Mouse (Mus musculus): ENCODE data around the gene Cdyl2. TPM values are rescaled to one million over a fixed set of nuclear protein-coding genes. Genes with fewer than 3 reads are reported as not detected.

Gene Cdyl2
- polyA plus RNA-seq, 1 experiment from 2014 or later = 5.9 TPM

- H3K9ac ChIP-seq (ENCODE audit: low read length) = no peak overlapping the region
- 78% methylated on average over 5 of the region's 5 CpGs for WGBS
- H3K36me3 ChIP-seq (ENCODE audit: control insufficient read depth, insufficient read depth, low read length) = no peaks in the 10 kb centered on the region
- DNase-seq (ENCODE audit: low spot score) = no peak
- H3K9me3 ChIP-seq (ENCODE audit: control insufficient read depth, low read length) = 0 out of 2 replicates have a peak, but pooled peaks cover 4% of the 10 kb centered on the region
- H3K27ac ChIP-seq (ENCODE audit: low read depth) = no peak overlapping the region
- no peaks in the 10 kb centered on the region for H3K4me1 ChIP-seq (replicated peaks; ENCODE audit: control insufficient read depth, insufficient read depth, low read length)
- no peak for ATAC-seq (replicated peaks; ENCODE audit: low FRiP score, low TSS enrichment, low read depth)
- H3K4me3 ChIP-seq (ENCODE audit: low read depth, low read length) = no peak overlapping the region
- no peak overlapping the region for H3K4me2 ChIP-seq (ENCODE audit: low read length)
- H3K27me3 ChIP-seq (replicated peaks; ENCODE audit: control insufficient read depth, insufficient read depth, low read length) = no peaks in the 10 kb centered on the region
Observed at GRCm38 (mm10) chr8:116536786-116537185, 196.0 kb downstream of the Cdyl2 start.

- H3K4me2 ChIP-seq (ENCODE audit: low read length) = no peak overlapping the region
- no peak overlapping the region for H3K4me3 ChIP-seq (ENCODE audit: low read depth, low read length)
- no peak overlapping the region for H3K27ac ChIP-seq (ENCODE audit: low read depth)
- H3K4me1 ChIP-seq (replicated peaks; ENCODE audit: control insufficient read depth, insufficient read depth, low read length) = no peaks in the 10 kb centered on the region
- ATAC-seq (replicated peaks; ENCODE audit: low FRiP score, low TSS enrichment, low read depth) (no peak), DNase-seq (ENCODE audit: low spot score) (no peak)
- H3K27me3 ChIP-seq (replicated peaks; ENCODE audit: control insufficient read depth, insufficient read depth, low read length) = no peaks in the 10 kb centered on the region
- 72% methylated on average over 6 of the region's 6 CpGs for WGBS
- H3K36me3 ChIP-seq (ENCODE audit: control insufficient read depth, insufficient read depth, low read length) = no peaks in the 10 kb centered on the region
- H3K9me3 ChIP-seq (ENCODE audit: control insufficient read depth, low read length) = 0 out of 2 replicates have a peak, but pooled peaks cover 4% of the 10 kb centered on the region
- no peak overlapping the region for H3K9ac ChIP-seq (ENCODE audit: low read length)
Observed at GRCm38 (mm10) chr8:116533081-116533480, 199.7 kb downstream of the Cdyl2 start.

DNA sequence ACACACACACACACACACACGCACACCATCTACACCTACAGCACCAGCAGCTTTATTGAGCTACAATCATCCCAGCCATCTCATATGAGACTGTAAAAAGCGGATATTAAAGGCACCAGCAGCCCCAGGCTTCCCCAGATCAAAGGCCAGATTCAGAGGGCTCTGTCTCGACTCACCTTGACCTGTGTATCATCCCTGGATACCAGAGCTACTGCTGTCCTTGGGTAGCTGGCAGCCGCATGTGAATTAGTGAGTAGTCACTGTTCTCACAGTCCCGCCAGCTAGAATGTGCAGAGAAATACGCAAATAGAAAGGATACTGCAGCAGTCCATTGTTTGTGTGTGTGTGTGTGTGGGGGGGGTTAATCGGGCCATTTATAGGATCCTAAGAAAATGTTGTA lies 204.1 kb downstream of the Cdyl2 start:
- Histone ChIP-seq H3K4me3 (ENCODE audit: low read depth, low read length) (no peak overlapping the region), H3K36me3 (ENCODE audit: control insufficient read depth, insufficient read depth, low read length) (no peaks in the 10 kb centered on the region), H3K27ac (ENCODE audit: low read depth) (no peak overlapping the region), H3K27me3 (replicated peaks; ENCODE audit: control insufficient read depth, insufficient read depth, low read length) (no peaks in the 10 kb centered on the region), H3K4me1 (replicated peaks; ENCODE audit: control insufficient read depth, insufficient read depth, low read length) (no peaks in the 10 kb centered on the region), H3K4me2 (ENCODE audit: low read length) (no peak overlapping the region), H3K9me3 (ENCODE audit: control insufficient read depth, low read length) (0 out of 2 replicates have a peak, but pooled peaks cover 4% of the 10 kb centered on the region), H3K9ac (ENCODE audit: low read length) (no peak overlapping the region)
- 78% methylated on average over 7 of the region's 7 CpGs for WGBS
- ATAC-seq (replicated peaks; ENCODE audit: low FRiP score, low TSS enrichment, low read depth) (no peak), DNase-seq (ENCODE audit: low spot score) (no peak)

DNA sequence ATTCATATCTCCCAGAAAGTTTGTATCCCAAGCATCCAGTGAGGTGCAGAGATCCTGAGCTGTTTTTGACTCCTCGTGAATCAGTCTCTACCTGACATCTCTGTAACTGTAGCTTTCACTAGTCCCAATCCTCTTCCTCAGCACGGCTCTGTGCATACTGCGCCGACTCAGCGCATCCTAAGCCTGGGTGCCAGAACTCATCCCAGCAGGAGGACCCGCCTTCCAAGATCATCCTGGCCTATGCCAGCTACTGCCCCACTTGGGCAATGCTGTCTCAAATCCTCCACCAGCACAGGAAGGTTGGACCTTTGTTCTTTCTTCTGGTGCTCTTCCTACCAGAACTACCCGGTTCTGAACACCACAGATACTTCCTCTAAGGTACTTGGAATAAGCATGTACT lies 207.9 kb downstream of the Cdyl2 start:
- no peak for DNase-seq (ENCODE audit: low spot score)
- no peak overlapping the region for H3K9ac ChIP-seq (ENCODE audit: low read length)
- H3K27me3 ChIP-seq (replicated peaks; ENCODE audit: control insufficient read depth, insufficient read depth, low read length) = no peaks in the 10 kb centered on the region
- H3K4me2 ChIP-seq (ENCODE audit: low read length) = no peak overlapping the region
- no peak for ATAC-seq (replicated peaks; ENCODE audit: low FRiP score, low TSS enrichment, low read depth)
- H3K4me3 ChIP-seq (ENCODE audit: low read depth, low read length) = no peak overlapping the region
- no peaks in the 10 kb centered on the region for H3K36me3 ChIP-seq (ENCODE audit: control insufficient read depth, insufficient read depth, low read length)
- WGBS = 82% methylated on average over 7 of the region's 7 CpGs
- no peak overlapping the region for H3K27ac ChIP-seq (ENCODE audit: low read depth)
- no peaks in the 10 kb centered on the region for H3K9me3 ChIP-seq (ENCODE audit: control insufficient read depth, low read length)
- H3K4me1 ChIP-seq (replicated peaks; ENCODE audit: control insufficient read depth, insufficient read depth, low read length) = no peaks in the 10 kb centered on the region

Other genes with a start within 250 kb of the Cdyl2 start
- not detected in 2 replicates for gene Dynlrb2, start 228.0 kb downstream of the Cdyl2 start, polyA plus RNA-seq (2014; fragmentation: Nextera tagmentation; extraction: Ambion mirVana)
- 73.7 and 85.1 TPM in 2 replicates for gene Cmc2, start 188.5 kb upstream of the Cdyl2 start, polyA plus RNA-seq (2014; fragmentation: Nextera tagmentation; extraction: Ambion mirVana)
- gene Cenpn, start 188.7 kb upstream of the Cdyl2 start, polyA plus RNA-seq (2014; fragmentation: Nextera tagmentation; extraction: Ambion mirVana) = 38.4 and 39.2 TPM in 2 replicates
- gene Atmin, start 210.4 kb upstream of the Cdyl2 start, polyA plus RNA-seq (2014; fragmentation: Nextera tagmentation; extraction: Ambion mirVana) = 11.9 and 12.5 TPM in 2 replicates
- gene 1700030J22Rik, start 246.0 kb upstream of the Cdyl2 start, polyA plus RNA-seq (2014; fragmentation: Nextera tagmentation; extraction: Ambion mirVana) = 0.67 and 1.2 TPM in 2 replicates